Mouse (Mus musculus): ENCODE results near the gene Slc7a7. TPM values are rescaled to one million over a fixed set of nuclear protein-coding genes. Genes with fewer than 3 reads are reported as not detected.
A peak's percentile ranks its signal among the peaks of the same experiment; 100 is the strongest.
"Not testable (repeated sequence)": the region's sequence is repeated elsewhere in the genome, so short reads cannot be mapped to it uniquely, and the experiment has no call there.

Slc7a7 gene
- total RNA-seq, 2 experiments from 2014 or later, result 2.4 to 2.7 TPM

DNA sequence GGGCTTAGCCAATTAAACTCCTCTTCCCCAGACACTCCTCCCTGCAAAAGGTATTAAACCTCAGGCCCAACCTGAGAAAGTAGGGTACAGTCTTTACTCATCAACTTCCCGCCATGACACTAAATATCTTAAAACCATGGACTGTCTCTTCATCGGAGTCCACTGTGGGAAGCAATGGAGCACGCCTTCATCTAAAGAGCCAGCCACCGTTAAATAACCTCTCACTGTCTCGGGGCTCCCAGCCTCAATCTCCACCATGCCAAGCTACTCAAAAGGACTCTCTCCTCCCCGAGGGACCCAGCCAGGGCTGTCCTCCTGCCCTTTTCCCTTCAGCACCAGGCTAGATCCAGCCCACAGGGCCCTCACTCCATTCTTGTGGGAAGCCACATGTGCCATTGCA is 47.0 kb downstream of the Slc7a7 start:
- no peak for DNase-seq

DNA sequence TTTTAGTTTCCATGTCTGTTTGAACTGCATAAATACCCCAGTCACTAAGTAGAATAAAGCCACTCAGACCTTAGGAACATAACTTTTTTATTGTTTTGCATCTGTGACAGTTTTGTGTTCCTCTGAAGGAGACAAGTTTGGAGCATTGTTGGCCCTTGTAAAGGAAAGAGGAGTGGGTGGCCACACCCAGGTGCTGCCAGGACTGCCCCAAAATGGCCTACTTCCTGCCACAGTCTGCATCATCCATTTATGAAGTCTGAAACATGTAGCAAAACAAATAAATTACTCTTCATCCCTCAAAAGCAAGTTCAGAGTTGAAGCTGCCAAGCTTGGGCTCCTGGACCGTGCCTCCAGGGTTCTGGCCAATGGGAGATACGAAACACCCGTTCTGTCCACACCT is 48.2 kb downstream of the Slc7a7 start:
- no peak for DNase-seq

DNA sequence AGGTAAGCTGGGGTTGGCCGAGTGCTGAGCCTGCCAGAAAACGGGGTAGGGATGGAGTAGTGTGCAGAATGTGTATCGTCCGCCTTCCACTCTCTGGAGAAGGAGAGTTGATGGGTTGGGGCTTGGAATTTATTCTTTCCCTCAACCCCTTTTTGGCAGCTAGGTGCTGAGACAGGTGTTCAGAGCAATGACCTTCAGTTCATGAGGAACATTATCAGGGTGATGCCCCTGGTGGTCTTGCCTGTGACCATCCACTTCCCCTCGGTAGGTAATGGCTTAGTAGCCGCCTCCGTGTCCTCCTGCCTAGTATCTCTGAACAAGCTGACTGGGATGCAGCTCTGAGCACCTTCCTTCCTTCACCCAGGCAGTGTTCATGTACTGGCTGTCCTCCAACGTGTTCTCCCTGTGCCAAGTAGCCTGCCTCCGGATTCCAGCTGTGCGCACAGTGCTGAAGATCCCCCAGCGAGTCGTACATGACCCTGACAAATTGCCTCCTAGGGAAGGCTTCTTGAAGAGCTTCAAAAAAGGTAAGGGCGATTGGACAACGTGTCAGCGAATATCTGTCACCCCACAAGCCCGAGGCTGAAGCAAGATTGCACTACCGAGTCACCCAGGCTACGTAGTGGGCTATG is 50.0 kb downstream of the Slc7a7 start:
- no peak for DNase-seq

DNA sequence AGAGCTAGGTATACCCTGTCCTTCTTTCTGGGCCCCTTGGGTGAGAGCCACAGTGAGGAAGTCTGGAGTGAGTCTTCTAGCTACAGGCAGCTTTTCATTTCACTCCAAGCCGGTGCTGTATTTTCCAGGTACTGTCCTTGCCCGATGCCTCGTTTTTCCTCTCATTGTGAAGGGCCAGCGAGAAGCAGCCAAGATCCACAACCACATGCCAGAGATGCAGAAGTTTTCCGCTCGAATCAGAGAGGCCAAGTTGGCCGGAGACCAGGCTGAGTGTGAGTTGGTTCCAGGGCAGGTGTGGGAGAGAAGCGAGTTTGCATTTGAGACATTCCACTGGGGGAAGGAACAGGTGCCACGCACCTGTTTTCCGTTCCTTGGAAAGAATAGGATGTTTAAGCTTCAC is 51.0 kb downstream of the Slc7a7 start:
- no peak for DNase-seq

DNA sequence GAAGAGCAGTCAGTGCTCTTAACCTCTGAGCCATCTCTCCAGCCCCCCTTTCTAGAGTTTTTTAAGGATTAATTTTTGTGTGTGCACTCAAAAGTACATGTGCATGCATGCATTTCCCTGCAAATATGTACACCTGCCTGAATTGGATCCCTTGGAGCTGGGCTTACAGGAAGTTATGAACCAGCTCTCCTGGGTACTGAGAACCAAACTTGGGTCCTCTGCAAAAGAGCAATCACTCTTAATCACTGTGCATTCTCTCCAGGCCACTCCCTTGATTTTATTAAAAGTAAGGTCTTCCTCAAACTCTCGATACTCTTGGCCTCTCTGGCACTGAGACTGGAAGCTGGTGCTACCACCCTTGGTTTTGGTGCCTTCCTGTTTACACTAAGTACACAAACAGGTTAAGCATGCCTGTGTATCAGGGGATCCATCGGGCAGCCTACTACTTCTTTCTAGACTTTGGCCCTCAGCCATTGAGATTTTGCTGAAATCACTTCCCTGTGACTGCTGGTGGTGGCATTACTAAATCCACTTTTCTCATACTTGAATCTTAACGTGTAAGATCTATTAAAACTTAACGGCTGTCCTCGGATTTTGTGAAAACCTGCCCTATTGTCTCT is 52.4 kb downstream of the Slc7a7 start:
- no peak for DNase-seq

DNA sequence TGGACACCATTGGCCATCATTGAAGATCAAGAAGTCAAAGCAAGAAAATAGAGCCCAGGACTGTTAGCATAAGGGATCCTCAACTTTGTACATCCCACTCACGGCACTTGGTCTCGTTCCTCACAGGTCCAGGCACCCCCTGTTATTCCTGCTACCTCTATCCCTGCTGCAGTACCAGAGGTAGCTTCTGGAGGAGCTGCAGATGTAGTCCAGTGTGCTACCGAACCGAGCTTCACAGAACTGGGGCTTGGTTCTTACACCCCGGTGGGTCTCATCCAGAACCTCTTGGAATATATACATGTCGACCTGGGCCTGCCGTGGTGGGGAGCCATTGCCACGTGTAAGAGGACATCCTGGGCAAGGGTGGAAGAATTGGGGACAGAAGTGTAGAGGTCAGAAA is 54.4 kb downstream of the Slc7a7 start:
- no peak for DNase-seq

DNA sequence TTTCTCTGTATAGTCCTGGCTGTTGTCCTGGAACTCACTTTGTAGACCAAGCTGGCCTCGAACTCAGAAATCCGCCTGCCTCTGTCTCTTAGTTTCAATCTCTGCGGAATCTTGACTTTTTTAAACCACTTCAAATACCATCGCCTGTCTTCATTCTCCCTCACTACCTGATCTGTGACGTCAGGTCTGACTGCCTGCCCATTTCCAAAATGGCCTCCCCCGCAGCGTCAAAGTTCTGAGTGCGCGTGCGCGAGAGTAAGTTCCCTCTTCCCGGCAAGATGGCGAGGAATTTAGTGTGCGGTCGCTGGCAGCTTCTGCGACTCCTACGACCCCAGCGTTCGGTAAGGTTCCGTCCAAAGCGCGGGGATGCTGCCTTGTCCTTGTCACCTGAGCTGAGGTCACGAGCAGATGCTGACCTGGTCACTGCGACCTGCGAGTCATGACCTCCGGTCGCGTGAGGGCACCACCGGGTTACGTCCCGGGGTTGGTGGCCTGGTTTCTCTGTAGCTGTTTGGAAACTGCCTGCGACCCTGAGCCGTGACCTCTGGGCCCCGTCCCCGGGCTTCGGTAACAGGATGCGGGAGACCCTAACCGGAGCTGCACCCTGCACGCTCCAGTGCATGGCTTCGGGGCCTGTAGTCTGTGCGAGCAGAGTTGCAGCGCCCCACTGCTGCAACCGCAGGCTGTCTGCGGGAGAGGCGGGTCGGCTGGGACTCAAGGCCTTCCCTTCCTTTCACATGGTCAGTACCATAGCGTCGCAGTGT is 56.8 kb downstream of the Slc7a7 start, which contains the start of gene Oxa1l:
Gene Oxa1l (plus strand): TSS at position 258 of the 764 bp plus-strand sequence.
- peak; percentile 94 to 95 for DNase-seq

DNA sequence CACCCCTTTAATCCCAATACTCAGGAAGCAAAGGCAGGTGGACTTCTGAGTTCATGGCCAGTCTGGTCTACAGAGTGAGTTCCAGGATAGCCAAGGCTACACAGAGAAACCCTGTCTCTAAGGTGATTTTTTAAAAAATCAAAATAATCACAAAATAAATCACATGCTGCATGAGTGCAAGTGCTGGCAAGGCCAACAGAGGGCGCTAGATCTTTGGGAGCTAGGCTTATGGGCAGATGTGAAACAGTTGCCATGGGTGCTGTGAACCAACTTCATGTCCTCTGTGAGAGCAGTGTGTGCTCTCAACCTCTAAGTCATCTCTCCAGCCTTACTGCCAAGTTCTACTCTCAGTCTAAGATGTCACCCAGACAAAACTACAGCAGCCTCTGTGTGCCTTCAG is 63.2 kb downstream of the Slc7a7 start:
- DNase-seq, result no peak

DNA sequence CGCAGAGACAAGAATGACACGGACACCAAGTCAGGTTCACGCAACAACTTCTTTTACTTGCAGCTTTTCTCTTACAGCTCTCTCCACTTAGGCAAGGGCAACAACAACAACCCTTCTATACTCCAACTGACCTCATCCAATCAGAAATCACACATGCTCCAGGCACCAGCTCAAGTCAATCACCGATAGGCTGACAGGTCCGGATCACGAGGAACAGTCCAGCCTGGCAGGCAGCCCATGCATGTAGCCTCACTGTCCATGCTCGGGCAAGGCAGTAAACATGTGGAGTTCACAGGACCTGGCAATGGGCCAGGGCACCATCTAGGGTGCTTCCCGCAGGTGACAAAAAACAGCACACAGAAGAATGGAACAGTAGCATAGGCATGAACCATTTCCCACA is 65.3 kb downstream of the Slc7a7 start:
- DNase-seq, result no peak

DNA sequence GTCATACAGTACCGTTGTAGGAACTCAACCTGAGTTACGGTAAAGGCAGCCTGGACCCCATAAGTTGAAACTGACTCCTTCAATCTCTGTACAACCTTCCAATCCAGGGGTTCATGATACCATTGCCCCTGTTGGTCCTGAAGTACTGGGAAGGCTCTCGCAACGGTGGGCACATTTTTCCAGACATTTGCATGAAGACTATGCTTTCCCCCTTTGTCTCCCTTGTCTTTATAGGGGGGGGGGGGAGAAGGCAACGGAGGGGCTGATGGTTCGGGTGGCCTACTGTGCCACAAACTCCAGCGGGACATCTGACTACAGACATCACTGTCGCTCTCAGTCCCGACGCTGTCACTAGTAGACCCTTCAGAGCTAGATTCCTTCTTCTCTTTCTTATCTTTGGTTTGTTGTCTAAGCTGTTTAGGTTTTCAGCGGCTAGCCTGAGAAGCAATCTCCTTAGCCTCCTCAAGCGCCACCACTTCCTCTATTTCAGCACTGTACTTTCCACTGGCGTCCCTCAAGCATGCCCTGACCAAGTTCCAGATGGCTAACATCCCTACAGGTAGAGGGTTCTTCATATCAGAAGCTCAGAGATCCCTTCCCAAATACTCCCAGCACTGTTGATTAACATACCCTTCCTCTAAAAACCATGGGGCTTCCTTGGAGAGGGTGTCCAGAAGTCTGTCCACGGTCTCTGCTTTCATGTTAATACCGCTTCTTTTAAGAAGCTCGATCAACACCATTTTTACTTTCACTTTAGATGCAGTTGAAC is 66.6 kb downstream of the Slc7a7 start:
- not testable (repeated sequence) for DNase-seq

DNA sequence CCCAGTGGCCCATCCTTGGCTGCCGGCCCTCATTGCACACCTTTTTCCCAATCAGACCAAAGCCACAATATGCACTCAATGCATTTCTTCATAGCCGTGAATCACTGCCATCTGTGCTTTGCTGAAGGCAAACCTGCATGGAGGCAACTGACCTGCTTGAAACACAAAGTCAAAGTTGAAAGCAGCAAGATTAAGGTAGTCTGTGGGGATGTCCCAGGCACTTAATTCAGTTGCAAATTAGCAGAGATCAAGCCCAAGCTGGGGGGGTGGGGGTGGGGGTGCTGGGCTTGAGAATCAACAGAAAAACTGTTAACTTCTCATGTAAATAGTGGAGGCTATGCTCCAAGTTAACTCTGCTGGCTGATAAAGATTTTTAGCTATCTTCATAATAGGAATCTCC is 75.8 kb downstream of the Slc7a7 start:
- not testable (repeated sequence) for DNase-seq

DNA sequence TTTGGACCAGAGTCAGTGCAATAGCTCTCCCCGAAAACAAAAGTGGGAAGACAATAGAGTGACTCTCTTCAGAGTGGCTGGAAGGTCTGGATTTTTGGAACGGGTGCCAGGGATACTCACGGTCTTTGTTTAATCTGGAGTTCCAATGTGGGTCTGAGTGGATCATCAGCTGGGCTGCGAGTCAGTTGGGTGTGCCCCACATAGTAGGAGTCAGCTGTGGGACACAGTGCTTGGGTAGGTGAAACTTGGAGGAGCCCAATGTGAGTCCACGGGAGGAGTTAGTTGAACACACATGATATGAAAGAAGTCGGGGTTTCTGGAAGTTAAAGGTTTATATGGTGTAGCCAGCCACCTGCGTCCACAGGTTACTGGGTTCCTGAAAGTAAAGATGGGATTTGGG is 76.7 kb downstream of the Slc7a7 start:
- DNase-seq, result no peak

DNA sequence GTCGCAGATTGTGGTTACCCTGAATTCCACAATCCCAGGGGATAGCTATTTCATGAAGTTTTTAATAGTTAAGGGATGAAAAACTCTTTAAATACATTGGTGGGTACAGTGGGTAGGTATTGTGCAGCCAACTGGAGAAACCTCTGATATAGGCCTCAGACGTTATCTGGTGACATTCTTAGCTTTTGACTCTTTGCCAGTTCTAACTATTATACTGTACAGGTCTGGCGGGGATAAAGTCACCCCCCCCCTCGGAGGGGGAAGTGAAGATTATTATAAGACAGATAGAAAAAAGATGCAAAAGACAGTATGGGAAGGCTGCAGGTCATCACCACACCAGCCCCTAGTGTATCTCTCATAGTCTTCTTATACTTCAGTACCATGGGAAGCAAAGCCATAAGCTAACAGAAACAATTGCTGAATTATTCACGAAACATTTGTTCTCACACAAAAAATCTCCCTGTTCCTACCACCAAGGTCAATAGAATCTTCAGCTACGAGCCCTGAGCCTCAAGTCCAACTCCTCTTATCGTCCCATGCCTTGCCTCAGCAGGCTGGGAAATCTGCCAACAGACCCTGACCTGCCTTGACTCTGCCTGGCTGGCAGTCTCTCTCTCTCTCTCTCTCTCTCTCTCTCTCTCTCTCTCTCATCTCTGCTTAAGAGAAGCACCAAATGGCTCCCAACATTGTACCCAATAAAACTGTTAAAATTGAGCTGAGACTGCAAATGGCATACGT is 84.0 kb downstream of the Slc7a7 start:
- DNase-seq, result no peak

DNA sequence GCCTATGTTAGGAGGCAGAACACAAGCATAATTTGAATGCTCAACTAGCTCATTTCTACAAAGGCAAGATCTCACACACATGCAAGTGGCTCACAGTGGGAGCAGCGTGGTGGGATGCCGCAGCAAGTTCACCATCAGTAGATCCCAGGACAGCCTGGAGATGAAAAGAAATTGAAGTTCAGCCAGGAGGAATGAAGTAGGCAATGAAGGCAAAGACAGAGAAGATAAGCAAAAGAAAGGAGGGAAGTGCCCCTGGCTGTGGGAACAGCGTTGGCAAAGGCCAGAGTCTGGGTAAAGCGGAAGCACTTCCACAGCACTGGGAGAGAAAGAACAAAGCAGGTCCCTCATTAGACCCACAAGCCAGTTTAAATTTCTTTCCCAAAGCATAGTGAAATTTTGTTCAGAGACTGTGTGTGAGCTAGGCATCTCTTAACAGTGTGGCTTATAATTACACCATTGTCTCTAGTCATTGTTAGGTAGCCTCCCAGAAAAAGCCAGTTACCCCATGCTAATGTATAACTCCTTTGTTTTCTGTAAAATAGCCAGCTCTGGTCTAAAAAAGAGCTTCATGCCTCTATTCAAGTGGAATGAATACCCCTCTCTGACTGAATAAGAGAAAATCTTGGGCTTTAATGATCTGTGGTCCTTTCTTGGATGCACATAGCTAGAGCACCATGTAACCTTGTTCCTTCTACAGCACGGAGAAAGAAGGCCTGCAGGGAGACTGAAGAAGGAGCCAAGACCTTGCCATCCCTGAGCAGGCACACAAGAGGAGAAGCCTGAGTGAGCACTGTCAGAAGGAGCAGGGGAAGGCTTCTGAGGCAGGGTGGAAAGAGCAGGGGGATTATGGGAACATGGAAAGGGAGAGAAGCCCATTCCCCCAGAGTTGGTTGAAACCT is 85.2 kb downstream of the Slc7a7 start:
- no peak for DNase-seq

DNA sequence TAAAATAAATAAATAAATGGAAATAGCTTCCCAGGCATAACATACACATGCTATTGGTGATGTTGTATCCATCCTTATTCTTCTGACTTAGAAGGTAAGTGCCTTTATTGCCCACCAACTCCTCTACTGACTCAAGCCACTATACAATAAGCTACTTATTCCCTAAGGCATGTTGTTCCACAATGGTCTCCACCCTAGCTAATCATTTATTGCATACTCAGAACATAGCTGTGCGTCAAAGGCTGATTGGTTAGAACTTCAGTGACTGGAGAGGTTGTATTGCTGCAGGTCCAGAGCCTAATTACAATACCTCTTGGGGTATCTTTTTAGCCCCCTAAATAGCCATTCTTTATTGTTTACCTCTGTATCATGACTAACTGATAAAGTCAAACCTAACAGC is 86.4 kb downstream of the Slc7a7 start:
- no peak for DNase-seq

DNA sequence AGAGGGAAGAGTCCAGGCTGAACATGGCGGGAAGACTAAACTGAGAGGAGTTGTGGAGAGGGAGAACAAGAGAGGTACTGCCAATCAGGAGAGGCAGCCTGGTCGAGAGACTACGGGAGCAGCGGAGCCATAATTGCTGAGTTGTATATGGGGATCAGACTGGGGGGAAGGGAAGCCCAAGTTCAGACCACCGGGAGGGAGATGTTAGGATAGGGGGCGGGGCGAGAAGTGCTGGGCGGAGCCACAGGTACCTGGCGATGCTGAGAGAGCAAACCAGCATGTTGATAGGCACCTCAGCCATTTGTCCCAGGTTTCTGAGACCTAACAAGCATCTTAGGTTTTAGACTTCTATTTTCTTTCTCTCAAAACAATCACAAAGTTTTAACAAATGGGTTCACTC is 88.4 kb downstream of the Slc7a7 start:
- no peak for DNase-seq

DNA sequence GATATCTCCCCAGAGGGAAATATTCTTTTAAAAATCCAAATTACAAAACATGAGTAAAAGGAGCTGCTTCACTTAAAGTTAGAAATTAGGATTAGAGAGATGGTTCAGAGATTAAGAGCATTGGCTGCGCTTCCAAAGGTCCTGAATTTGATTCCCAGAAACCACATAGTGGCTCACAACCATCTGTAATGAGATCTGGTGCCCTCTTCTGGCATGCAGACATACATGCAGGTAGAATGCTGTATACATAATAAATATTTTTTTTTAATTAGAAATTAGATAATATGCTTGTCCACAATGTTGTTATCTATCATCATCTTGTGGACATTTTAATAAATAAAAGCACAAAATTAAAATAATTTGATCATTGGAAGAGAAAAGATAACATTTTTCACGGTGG is 89.0 kb downstream of the Slc7a7 start:
- no peak for DNase-seq

DNA sequence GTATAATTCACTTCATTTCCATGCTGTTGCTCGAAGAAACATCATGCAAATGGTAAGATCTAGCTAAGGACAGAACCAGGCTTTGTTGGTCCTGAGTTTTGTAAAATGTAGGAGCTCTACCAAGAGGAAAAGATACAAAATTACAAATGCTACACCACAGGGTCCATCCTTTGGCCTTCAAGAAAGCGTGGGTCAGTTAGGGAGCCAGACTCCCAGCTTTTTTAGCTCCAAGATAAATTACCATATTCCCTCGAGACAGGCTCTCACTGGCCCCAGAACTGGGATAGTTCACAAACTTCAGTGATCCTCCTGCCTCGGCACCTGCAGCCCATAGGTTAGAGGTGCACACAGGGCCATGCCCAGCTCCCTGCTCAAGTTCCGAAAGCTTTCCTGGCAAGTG is 93.1 kb downstream of the Slc7a7 start:
- no peak for DNase-seq

DNA sequence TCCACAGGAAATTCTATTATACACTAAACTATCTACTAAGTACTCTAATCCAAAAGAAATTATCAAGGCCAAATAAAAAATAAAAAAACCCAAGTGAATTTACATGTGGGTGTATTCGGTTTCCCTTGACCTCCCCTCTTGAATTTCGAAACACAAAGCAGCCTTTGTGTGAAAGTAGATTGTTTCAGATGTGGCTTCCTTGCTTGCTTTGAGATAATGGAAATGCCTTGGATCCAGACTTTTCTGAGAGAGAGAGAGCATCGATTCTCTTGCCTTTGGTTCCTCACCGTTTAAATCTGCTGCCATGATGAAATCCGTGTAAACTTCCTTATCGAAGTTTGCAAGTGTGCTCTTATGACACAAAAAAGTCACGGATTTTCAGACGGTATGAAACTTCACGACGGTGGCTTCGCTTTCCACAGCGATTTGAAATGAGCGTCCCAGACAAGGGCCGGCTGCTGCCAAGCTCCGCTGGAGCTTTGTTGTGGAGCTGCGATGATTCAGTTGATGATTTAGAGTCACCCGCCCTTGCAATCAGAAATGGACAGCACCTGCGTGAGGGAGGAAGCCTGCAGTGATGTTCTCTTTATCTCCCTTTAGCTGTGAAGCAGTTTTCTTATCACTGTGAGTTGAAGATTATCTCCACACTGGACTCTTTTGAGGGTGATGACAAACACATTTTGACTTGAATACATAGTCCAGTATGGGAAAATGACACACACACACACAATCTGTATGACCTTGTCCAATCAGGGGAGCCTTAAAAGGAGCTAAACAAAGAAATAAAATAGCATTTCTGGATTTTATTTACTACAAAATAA is 95.8 kb downstream of the Slc7a7 start:
- no peak for DNase-seq
